Mouse (Mus musculus): ENCODE measurements around the gene Smg9.
"Not testable (repeated sequence)": the region's sequence is repeated elsewhere in the genome, so short reads cannot be mapped to it uniquely, and the experiment has no call there.

Smg9 gene

GRCm38 (mm10) chr7:24377091-24377865 lies 22.1 kb upstream of the Smg9 start:
- DNase-seq (ENCODE audit: low spot score in 2 of 2) = peak; percentile 68 to 72

- no peak for DNase-seq (ENCODE audit: low spot score in 2 of 2)
These were observed 21.2 kb upstream of the Smg9 start for GRCm38 (mm10) chr7:24378049-24378701.

GRCm38 (mm10) chr7:24379934-24380333 lies 19.5 kb upstream of the Smg9 start:
- no peak for DNase-seq (ENCODE audit: low spot score in 2 of 2)

DNA sequence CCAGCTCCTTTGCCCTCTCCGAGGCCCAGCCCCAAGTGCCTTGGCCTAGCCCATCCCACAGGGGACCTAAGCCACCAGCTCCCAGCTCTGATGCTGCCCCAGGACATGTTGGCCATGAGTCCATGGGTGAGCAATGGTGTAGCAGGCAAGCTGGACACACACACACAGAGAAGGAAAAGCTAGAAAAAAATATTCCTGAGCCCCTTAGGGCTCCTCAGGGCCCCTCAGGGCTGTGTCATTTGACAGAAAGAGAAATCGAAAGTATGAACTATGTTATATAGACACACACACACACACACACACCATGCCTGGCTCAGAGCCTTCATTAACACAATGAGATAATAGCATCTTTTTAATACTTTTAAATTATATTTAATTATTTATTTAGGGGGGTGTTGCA lies 19.0 kb upstream of the Smg9 start:
- no peak for DNase-seq (ENCODE audit: low spot score in 2 of 2)

- DNase-seq (ENCODE audit: low spot score in 2 of 2) = no peak
These were observed 16.6 kb upstream of the Smg9 start for GRCm38 (mm10) chr7:24382730-24383372.

- no peak for DNase-seq (ENCODE audit: low spot score in 2 of 2)
These were observed 15.3 kb upstream of the Smg9 start for GRCm38 (mm10) chr7:24384070-24384469.

- DNase-seq (ENCODE audit: low spot score in 2 of 2) = no peak
These were observed 14.6 kb upstream of the Smg9 start for GRCm38 (mm10) chr7:24384827-24385226.

- DNase-seq (ENCODE audit: low spot score in 2 of 2) = peak in 1 of 2 experiments; percentile 82
These were observed 12.3 kb upstream of the Smg9 start for GRCm38 (mm10) chr7:24387059-24387556.

DNA sequence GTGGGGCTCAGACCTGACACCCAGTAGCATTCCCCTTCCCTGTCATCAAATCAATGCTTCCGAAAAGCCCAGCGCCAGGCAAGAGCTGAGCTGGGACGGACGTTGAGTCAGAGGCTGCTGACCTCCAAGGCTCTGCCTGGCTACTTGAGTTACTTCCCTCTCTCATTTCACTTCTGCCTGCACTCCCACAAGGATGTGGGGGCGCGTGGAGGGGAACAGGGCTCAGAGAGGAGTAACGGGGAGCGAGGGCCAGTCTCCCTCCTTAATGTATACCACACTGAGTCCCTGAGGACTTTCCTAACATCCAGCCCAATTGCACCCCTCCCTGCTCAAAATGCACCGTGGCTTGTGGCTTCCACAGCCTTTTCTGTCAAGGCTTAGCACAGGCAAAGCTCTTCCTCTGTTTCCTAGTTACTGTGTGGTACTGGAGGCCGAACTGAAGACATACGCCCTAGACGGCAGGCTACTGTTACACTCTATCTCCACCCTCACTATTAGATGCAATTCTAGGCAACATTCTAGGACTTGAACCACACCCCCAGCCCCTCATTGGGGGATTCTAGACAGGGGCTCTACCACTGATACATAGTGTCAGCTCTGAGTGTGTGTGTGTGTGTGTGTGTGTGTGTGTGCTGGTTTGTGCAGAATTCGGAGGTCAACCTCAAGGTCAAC lies 9.8 kb upstream of the Smg9 start:
- no peak for DNase-seq (ENCODE audit: low spot score in 2 of 2)

DNA sequence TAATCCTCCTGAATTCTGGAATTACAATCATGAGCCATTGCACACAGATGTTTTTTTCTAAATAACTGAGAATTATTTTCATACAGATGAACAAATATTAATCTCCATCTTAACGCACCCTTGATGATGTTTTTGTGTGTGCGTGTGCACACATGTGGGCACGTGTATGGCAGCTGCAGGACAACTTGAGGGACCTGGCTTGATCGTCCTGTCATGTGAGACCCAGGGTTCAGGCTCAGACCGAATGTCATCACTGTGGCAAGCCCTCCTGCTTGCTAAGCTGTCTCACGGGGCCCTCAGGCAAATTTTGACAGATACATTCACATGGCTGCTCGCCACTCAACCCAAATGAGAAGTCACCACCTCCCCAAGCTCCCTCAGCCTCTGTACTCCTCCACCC lies 8.9 kb upstream of the Smg9 start:
- DNase-seq (ENCODE audit: low spot score in 2 of 2) = no peak

GRCm38 (mm10) chr7:24391077-24391476 lies 8.3 kb upstream of the Smg9 start:
- peak in 1 of 2 experiments; percentile 68 for DNase-seq (ENCODE audit: low spot score in 2 of 2)

DNA sequence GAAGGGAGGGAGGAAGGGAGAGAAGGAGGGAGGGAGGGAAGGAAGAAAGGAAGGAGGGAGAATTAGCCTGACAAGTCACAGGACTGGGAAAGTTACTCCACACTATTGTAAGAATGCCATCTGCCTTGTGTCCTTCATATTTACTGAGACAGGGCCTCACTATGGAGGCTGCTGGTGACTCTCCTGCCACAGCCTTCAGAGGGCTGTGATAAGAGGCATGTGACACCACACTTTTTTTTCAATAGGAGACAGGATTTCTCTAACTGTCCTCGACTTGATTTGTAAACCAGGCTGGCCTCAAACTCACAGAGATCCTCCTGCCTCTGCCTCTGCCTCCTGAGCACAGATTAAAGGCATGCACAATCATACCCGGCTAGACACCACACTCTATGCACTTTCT lies 7.7 kb upstream of the Smg9 start:
- no peak for DNase-seq (ENCODE audit: low spot score in 2 of 2)

DNA sequence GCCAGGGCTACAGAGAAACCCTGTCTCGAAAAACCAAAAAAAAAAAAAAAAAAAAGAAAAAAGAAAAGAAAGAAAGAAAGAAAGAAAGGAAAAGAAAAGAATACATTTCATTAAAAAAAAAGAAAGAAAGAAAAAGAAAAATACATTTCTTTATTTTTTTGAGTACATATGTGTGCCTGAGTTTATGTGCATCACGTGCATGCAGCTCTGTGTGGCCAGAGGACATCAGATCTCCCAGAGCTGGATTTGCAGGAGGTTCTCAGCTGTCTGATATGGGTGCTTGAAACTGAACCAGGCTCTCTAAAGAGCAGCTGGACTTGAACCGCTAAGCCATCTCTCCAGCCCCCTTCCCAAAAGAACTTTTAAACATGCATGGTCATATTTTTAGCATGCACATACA lies 5.4 kb upstream of the Smg9 start:
- no peak for DNase-seq (ENCODE audit: low spot score in 2 of 2)

GRCm38 (mm10) chr7:24394475-24395161 lies 4.8 kb upstream of the Smg9 start:
- peak in 1 of 2 experiments; percentile 71 for DNase-seq (ENCODE audit: low spot score in 2 of 2)

GRCm38 (mm10) chr7:24396832-24397231 lies 2.6 kb upstream of the Smg9 start:
- DNase-seq (ENCODE audit: low spot score in 2 of 2) = no peak

DNA sequence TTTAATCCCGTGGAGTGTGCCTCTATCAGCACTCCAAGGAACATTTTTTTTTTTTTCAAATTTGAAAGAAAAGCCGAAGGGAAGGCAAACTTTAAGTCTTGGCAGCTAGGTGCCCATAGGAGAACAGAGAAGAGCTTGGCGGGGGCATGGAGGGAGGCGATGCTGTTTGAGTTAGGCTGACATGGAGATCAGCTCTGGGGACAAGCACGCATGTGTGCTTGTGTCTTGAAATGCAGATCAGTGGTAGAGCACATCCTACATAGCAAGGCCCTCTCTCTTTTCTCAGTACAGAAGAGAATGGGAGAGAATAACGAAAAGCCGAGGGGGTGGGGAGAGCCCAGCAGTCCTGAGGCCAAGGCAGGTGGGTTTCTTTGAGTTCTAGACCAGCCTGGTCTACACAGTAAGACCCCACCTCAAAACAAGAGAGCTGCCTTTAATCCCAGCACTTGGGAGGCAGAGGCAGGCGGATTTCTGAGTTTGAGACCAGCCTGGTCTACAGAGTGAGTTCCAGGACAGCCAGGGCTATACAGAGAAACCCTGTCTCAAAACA lies 980 bp upstream of the Smg9 start:
- no peak for DNase-seq (ENCODE audit: low spot score in 2 of 2)

DNA sequence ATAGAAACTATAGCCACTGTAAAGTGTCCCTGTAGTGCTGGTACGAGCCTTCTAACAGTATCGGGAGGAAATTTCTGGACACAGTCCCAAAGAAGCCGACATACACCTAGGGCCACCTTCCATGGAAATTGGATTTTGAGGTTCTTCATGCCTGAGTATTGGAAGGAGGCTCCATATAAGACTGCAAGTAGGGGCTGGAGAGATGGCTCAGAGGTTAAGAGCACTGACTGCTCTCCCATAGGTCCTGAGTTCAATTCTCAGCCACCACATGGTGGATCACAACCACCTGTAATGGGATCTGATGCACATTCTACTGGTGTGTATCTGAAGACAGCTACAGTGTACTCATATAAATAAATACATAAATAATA lies 648 bp downstream of the Smg9 start:
- no peak for DNase-seq (ENCODE audit: low spot score in 2 of 2)

- not testable (repeated sequence) for DNase-seq (ENCODE audit: low spot score in 2 of 2)
These were observed 1.1 kb downstream of the Smg9 start for GRCm38 (mm10) chr7:24400489-24400888.

- DNase-seq (ENCODE audit: low spot score in 2 of 2) = no peak
These were observed 3.4 kb downstream of the Smg9 start for GRCm38 (mm10) chr7:24402851-24403250.

- no peak for DNase-seq (ENCODE audit: low spot score in 2 of 2)
These were observed 6.2 kb downstream of the Smg9 start for GRCm38 (mm10) chr7:24405649-24406048.

Data from urinary bladder, adult 18-20 months (tissue).